Mouse (Mus musculus): ENCODE measurements around the gene Grin2c. TPM values are rescaled to one million over a fixed set of nuclear protein-coding genes. Genes with fewer than 3 reads are reported as not detected.

Gene Grin2c
- polyA plus RNA-seq, 2 experiments from 2014 or later, result not detected

GRCm38 (mm10) chr11:115264136-115264861, 2.7 kb downstream of the Grin2c start:
- no peak for ATAC-seq

- ATAC-seq, result no peak
These were observed 4.1 kb downstream of the Grin2c start for GRCm38 (mm10) chr11:115262954-115263353.

- ATAC-seq, result no peak
These were observed 7.9 kb downstream of the Grin2c start for GRCm38 (mm10) chr11:115259134-115259533.

- no peak for ATAC-seq
These were observed 9.1 kb downstream of the Grin2c start for GRCm38 (mm10) chr11:115257775-115258510.

GRCm38 (mm10) chr11:115251258-115251657, 15.8 kb downstream of the Grin2c start:
- ATAC-seq, result no peak

GRCm38 (mm10) chr11:115250405-115251090, 16.5 kb downstream of the Grin2c start:
- no peak for ATAC-seq

GRCm38 (mm10) chr11:115249721-115250404, 17.2 kb downstream of the Grin2c start:
- no peak for ATAC-seq

- no peak for ATAC-seq
These were observed 19.1 kb downstream of the Grin2c start for GRCm38 (mm10) chr11:115247945-115248344.

- ATAC-seq, result no peak
These were observed 19.8 kb downstream of the Grin2c start for GRCm38 (mm10) chr11:115247240-115247639.

- ATAC-seq, result no peak
These were observed 20.7 kb downstream of the Grin2c start for GRCm38 (mm10) chr11:115246386-115246785.

GRCm38 (mm10) chr11:115244840-115245239, 22.2 kb downstream of the Grin2c start:
- no peak for ATAC-seq

GRCm38 (mm10) chr11:115243783-115244182, 23.3 kb downstream of the Grin2c start:
- no peak for ATAC-seq

GRCm38 (mm10) chr11:115242746-115243145, 24.3 kb downstream of the Grin2c start:
- ATAC-seq, result no peak

- ATAC-seq, result no peak
These were observed 25.6 kb downstream of the Grin2c start for GRCm38 (mm10) chr11:115241402-115241801.

- no peak for ATAC-seq
These were observed 30.5 kb downstream of the Grin2c start for GRCm38 (mm10) chr11:115236570-115236969.

- ATAC-seq, result no peak
These were observed 32.6 kb downstream of the Grin2c start for GRCm38 (mm10) chr11:115234320-115235044.

GRCm38 (mm10) chr11:115233526-115234290, 33.3 kb downstream of the Grin2c start:
- ATAC-seq, result no peak

GRCm38 (mm10) chr11:115232889-115233288, 34.2 kb downstream of the Grin2c start:
- ATAC-seq, result no peak

- ATAC-seq, result peak; percentile 17
These were observed 35.1 kb downstream of the Grin2c start for GRCm38 (mm10) chr11:115231924-115232323.

- ATAC-seq, result peak; percentile 79
These were observed 35.7 kb downstream of the Grin2c start for GRCm38 (mm10) chr11:115231168-115231915.
